Mouse (Mus musculus) cortical plate, adult 2 months (tissue): ENCODE measurements around the gene Ces1e. TPM values are rescaled to one million over a fixed set of nuclear protein-coding genes. Genes with fewer than 3 reads are reported as not detected.
"Not testable (repeated sequence)": the region's sequence is repeated elsewhere in the genome, so short reads cannot be mapped to it uniquely, and the experiment has no call there.

Source experiments
- H3K27ac ChIP-seq: fragments of 200-500 bp; 2 replicates; pipeline ENCODE4 v1.5.1; 2012; ENCODE audit warnings: low read length, control low read depth, inconsistent platforms; ENCODE audit not compliant: insufficient read depth
- H3K4me1 ChIP-seq: fragments of 200-500 bp; 2 replicates; pipeline ENCODE4 v1.6.1; 2011; ENCODE audit warnings: low read length; ENCODE audit not compliant: control insufficient read depth, insufficient read depth
- H3K4me3 ChIP-seq: fragments of 200-500 bp; 2 replicates; pipeline ENCODE4 v1.5.1; 2011; ENCODE audit warnings: mild to moderate bottlenecking, low read length, control low read depth; ENCODE audit not compliant: insufficient read depth
- CTCF ChIP-seq: fragments of 200-500 bp; IDR thresholded peaks from 2 replicates; pipeline ENCODE4 v1.5.1; 2011; ENCODE audit warnings: mild to moderate bottlenecking, control low read depth, low read length; ENCODE audit not compliant: insufficient read depth; ENCODE audit errors: extremely low read depth
- POLR2A ChIP-seq: fragments of 200-500 bp; IDR thresholded peaks from 2 replicates; pipeline ENCODE4 v1.6.1; 2011; ENCODE audit warnings: mild to moderate bottlenecking, low read length, control low read depth; ENCODE audit not compliant: insufficient read depth; ENCODE audit errors: extremely low read depth
- polyA plus RNA-seq: library from polyadenylated mRNA; depleted of rRNA; stranded (reverse); fragments of >200 nt; gene quantifications from 2 replicates; pipeline ENCODE4 v1.2.3, GENCODE M21; 2012

Ces1e gene
- polyA plus RNA-seq, 1 experiment, result not detected

GRCm38 (mm10) chr8:93234706-93235105 lies 5.3 kb upstream of the Ces1e start:
- Histone ChIP-seq H3K4me1 (no peaks in the 10 kb centered on the region), H3K27ac (no peak overlapping the region), H3K4me3 (no peak overlapping the region)
- TF ChIP-seq CTCF, result no peak
- TF ChIP-seq POLR2A, result no peak

- TF ChIP-seq CTCF, result no peak
- no peak for TF ChIP-seq POLR2A
- Histone ChIP-seq H3K27ac (no peak overlapping the region), H3K4me3 (no peak overlapping the region), H3K4me1 (no peaks in the 10 kb centered on the region)
Observed at GRCm38 (mm10) chr8:93234068-93234467, 4.6 kb upstream of the Ces1e start.

DNA sequence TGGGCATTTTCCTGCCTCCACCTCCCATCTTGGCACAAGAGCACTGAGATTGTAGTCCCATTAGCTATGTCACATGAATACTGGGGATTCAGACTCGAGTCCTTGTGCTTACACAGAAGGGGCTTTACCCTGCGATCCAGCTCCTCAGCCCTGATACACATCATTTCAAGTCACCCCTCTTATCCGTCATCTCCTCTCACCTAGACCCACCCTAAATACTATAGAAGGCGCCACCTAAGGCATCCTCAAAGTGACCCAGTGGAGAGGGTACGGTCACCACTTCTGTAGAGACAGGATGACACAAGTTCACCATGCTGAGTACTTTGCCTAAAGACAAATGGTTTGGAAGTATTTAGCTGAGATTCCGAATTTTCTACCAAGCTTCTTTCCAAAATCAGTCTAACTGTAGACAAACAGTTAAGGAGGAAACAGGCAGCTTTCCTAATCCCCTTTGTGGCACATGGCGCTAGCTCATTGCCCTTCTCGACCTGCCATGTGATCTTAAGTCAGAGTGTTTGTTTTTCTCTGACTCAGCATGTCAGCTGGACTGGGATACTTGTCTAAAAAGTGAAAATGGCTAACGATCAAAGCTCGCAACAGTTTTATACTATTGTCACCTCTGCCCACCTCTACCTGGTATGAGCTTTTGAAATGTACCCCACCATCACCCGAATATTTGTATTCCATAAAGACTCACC lies 597 bp downstream of the Ces1e start:
- no peak for TF ChIP-seq POLR2A
- no peak for TF ChIP-seq CTCF
- Histone ChIP-seq H3K4me3 (no peak overlapping the region), H3K27ac (no peak overlapping the region), H3K4me1 (no peaks in the 10 kb centered on the region)

DNA sequence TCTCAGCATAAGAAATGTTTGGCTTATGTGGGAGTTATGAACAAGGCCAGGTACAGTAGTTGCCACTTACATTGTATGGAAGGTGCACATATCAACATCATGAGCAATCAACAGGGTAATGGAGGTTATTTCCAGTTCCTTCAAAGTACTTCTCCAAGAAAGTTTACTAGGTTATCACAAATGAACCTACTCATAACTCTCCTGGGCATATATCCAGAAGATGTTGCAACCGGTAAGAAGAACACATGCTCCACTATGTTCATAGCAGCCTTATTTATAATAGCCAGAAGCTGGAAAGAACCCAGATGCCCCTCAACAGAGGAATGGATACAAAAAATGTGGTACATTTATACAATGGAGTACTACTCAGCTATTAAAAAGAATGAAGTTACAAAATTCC lies 2.9 kb downstream of the Ces1e start:
- not testable (repeated sequence) for H3K4me1 ChIP-seq

GRCm38 (mm10) chr8:93221896-93222295 lies 7.5 kb downstream of the Ces1e start:
- TF ChIP-seq CTCF (no peak), POLR2A (no peak)
- Histone ChIP-seq H3K27ac (no peak overlapping the region), H3K4me1 (no peaks in the 10 kb centered on the region), H3K4me3 (no peak overlapping the region)

More for the DNA sequence above, 2.9 kb downstream of the Ces1e start:
- not testable (repeated sequence) for H3K4me3 ChIP-seq, H3K27ac ChIP-seq

- no peak for TF ChIP-seq POLR2A
- peak; percentile 45 for TF ChIP-seq CTCF
- H3K4me1 ChIP-seq, result no peaks in the 10 kb centered on the region
- no peak overlapping the region for H3K4me3 ChIP-seq
- no peak overlapping the region for H3K27ac ChIP-seq
Observed at GRCm38 (mm10) chr8:93217867-93218266, 11.6 kb downstream of the Ces1e start.

DNA sequence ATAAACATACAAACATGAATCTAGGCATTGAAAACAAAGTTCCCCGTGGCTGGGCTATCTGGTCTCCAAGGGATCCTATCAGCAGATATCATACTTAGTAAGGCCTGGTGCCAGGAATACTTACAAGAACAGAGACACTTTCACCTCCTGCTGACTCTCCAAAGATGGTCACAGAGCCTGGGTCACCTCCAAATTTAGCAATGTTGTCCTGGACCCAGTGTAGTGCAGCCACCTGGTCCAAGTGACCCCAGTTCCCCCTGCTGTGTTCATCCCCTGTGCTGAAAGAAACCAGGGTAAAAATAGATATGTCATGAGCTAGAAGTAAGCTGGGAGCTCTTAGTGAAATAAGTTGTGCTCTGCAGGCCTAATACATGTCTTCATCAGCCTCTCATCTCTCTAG lies 12.0 kb downstream of the Ces1e start:
- TF ChIP-seq POLR2A, result no peak
- no peak for TF ChIP-seq CTCF
- H3K4me1 ChIP-seq, result no peaks in the 10 kb centered on the region
- H3K4me3 ChIP-seq, result no peak overlapping the region
- no peak overlapping the region for H3K27ac ChIP-seq

DNA sequence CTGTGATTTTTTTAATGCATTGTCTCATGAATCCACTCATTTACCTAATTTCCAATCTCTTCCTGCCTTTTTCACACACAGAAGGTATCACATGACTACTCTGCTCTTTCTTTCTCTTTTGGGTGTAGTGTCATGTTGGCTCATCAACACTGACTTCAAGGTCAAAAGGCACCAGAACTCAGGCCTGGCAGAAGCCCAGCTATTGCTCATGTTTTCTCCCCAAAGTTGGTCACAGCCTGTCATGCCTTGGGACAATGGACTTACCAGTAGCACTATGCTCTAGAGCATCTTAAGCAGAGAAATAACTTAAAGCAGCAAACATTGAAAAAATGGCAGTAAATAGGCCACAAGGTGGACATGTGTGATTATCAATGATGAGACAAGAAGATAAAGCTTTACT lies 18.3 kb downstream of the Ces1e start:
- TF ChIP-seq CTCF (no peak), POLR2A (no peak)
- Histone ChIP-seq H3K4me1 (no peaks in the 10 kb centered on the region), H3K27ac (no peak overlapping the region)

GRCm38 (mm10) chr8:93199146-93199545 lies 30.3 kb downstream of the Ces1e start:
- not testable (repeated sequence) for H3K27ac ChIP-seq, H3K4me3 ChIP-seq, H3K4me1 ChIP-seq

More for the DNA sequence above, 18.3 kb downstream of the Ces1e start:
- no peak overlapping the region for H3K4me3 ChIP-seq

GRCm38 (mm10) chr8:93197685-93198525 lies 31.5 kb downstream of the Ces1e start, which contains the start of gene Ces1d:
TSS of gene Ces1d (minus strand) at chr8:93197838.
- Histone ChIP-seq H3K4me3 (no peak within 1 kb of the TSS), H3K27ac (no peak within 1 kb of the TSS), H3K4me1 (no peaks in the 10 kb centered on the region)
- no peak for TF ChIP-seq CTCF
- TF ChIP-seq POLR2A, result no peak
